Mouse (Mus musculus): ENCODE data around the gene Vdac1. TPM values are rescaled to one million over a fixed set of nuclear protein-coding genes. Genes with fewer than 3 reads are reported as not detected.

Vdac1 gene
- total RNA-seq, 2 experiments from 2014 or later: 132 to 244 TPM

DNA sequence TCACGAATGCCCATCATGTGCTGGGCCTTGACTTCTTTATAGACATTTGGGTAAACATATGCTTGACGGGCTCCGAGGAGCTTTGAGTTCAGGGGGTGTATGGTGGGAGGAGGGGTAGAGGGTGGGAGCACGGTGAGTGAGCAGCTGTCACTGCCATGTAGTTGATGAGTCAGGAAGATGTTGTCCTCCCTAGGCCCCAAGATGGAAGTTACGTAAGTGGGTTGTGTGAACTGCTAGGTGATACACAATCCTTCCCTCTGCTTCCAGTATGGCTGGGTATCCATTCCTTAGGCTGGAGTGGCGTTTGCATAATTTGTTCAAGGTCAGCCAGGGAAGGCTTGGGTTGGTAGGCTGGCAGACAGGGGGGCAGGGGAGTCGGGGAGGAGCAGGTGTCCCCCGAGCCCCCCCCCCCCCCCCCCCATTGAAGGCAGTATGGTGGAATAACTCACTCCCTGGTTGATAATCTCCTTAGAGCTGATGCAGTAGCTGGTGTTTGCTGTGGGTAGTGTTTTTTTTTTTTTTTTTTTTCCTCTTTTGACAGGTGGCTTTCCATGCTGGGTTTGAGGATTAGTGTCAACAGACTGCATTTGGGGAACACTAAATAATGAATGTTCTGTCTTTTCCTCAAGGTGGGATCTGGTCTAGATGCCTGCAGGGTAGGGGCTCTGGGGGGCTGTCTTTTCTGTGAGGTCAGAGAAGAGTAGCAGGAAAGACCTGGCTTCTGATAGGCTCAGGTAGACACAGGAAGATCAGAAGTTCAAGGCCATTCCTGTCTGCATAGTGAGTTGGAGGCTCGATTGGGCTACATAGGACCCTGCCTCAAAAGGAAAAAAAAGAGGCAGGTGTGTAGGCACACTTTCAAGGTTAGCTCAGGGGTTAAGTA is 8.8 kb downstream of the Vdac1 start:
- ATAC-seq (replicated peaks; ENCODE audit: poor library complexity, severe bottlenecking): peak; percentile 35

DNA sequence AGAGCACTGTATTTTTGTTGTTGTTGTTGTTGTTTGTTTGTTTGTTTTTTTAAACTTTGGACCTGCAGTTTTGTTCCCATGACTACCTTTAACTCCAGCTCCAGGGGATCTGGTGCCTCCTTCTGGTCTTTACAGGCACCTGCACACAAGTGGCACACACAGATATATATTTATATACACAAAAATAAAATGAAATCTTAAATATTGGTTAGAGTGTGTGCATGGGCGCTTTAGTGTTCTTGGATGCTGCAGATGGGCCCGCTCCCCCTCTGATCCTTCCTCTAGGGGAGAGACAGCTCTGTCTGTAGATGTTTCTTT is 9.4 kb downstream of the Vdac1 start:
- no peak for ATAC-seq (replicated peaks; ENCODE audit: poor library complexity, severe bottlenecking)

DNA sequence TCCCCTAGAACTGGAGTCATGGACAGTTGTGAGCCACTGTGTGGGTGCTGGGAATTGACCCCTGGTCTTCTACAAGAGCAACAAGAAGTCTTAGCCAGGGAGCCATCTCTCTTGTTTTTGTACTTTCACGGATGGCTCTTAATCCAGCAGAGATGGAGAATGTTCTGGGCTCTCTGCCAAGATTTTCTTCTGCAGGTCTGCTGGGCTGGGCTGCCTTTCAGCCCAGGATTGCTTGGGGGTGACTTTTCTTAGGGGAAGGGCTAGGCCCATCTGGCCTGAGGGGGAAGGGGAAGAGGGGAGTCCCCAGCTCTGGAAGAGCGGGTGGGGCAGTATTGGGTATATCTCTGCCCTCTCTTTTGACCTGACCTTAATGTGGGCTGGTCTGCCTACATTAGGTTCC is 9.9 kb downstream of the Vdac1 start:
- ATAC-seq (replicated peaks; ENCODE audit: poor library complexity, severe bottlenecking): no peak

DNA sequence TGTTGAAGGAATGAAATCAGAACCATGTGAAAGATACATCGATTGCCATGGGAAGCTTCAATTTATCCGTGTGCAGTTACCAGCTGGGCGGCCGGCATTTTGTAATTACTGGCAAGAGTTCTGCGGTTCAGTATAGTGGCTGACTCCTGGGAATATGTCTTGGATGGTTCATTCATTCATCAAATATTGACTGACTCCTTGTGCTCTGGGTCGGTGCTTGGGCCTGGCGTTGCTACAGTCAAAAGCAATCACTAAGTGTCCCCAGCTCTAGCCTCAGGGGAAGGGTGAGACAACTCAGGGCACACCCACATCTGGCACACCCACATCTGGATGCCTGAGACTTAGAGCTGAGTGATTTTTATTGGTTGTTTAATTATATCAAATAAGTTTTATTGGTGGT is 13.2 kb downstream of the Vdac1 start:
- ATAC-seq (replicated peaks; ENCODE audit: poor library complexity, severe bottlenecking): no peak

DNA sequence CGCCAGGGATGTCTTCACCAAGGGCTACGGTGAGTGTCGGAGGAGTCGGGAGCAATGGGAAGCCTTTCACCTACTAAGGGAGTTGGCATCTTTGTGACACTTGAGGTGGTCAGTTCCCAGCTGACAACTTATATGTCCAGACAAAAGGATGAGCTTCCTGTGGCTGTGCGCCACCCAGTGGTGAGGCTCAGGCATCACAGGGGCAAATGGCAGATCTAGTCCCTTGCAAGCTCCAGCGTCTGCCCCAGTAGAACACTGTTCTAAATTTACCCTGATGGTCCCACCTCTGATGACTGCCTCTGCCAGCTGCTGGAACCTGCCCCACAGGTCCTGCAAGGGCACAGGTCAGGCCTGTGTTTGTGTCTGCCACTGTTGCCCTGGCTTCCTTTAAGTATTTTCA is 13.7 kb downstream of the Vdac1 start:
- peak; percentile 85 for ATAC-seq (replicated peaks; ENCODE audit: poor library complexity, severe bottlenecking)

DNA sequence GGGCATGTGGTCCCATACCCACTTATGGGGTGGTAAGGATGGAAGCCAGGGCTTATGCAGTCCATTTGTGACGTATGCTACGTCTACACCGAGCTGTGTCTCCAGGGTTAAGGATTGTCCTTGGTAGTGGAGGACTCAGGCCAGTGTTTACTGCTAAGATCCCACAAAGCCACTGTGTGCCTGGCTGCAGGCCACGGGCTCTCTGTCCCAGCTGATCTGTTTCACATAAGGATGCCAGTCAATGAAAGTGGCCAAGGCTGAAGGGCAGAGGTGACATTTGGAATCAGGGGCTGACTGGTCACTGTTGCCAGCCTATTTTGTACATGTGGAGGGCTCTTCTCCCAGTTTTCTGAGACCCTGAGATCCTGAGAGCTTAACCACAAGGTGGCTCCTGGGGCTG is 16.9 kb downstream of the Vdac1 start:
- ATAC-seq (replicated peaks; ENCODE audit: poor library complexity, severe bottlenecking): no peak

DNA sequence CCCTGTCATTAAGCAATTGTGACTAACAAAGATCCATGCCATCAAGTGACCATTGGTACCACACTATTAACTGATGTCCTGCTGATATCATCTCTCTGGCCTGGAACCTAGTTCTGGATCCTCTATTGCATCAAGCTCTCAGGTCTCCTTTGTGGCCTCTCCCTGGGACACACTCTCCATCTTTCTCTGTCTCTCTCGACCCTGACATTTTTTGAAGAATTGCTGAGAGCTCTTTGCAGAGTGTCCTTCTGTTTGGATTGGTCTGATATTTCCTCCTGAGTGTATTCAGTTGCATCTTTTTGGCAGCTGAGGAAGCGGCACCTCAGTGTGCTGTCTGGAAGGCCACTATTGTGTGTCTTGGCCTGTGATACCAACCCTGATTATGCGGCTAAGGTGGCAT is 18.6 kb downstream of the Vdac1 start:
- ATAC-seq (replicated peaks; ENCODE audit: poor library complexity, severe bottlenecking): no peak

DNA sequence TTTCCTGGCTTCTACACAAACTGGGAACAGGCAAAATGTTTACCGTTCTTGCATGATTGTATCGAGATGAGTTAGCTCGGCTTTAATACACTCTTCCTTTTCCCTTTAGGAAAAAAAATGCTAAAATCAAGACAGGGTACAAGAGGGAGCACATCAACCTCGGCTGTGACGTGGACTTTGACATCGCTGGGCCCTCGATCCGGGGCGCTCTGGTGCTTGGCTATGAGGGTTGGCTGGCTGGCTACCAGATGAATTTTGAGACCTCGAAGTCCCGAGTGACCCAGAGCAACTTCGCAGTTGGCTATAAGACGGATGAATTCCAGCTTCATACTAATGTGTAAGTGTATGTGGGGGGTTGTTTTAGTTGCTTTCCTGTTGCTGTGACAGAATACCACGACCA is 23.1 kb downstream of the Vdac1 start:
- ATAC-seq (replicated peaks; ENCODE audit: poor library complexity, severe bottlenecking): no peak

DNA sequence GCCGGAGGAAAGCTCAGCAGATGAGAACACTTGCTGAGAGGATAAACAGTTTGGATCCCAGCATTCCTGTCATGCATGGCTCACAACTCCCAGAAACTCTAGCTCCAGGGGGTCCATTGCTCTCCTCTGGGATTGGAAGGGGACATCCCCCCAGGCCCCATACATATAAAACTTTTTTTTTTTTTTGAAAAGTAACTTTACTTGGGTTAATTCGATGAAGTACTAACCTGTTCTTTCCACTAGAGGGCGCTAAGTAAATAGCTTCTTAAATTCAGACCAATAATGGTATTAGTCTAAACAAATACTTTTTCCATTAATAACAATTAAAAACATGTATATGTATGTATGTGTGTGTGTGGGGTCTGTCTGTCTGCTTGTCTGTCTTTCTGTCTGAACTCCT is 24.0 kb downstream of the Vdac1 start:
- no peak for ATAC-seq (replicated peaks; ENCODE audit: poor library complexity, severe bottlenecking)

DNA sequence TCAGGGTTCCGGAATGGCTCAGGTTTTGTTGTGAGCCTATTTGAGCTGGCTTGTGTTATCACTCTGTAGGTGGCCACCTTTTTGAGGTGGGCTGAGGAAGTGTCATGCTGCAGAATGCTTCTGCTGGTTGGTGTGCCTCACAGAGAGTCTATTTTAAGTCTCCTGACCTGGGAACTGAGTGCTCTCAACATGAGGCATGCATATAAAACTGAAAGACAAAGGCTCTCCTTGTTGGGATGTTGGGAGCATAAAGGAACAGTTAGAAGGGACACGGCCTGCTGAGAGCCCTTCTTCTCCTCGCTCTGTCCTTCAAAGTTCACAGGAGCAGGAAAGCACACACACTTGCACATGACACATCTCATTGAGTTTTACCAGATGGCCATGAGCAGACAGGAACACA is 26.2 kb downstream of the Vdac1 start:
- no peak for ATAC-seq (replicated peaks; ENCODE audit: poor library complexity, severe bottlenecking)

DNA sequence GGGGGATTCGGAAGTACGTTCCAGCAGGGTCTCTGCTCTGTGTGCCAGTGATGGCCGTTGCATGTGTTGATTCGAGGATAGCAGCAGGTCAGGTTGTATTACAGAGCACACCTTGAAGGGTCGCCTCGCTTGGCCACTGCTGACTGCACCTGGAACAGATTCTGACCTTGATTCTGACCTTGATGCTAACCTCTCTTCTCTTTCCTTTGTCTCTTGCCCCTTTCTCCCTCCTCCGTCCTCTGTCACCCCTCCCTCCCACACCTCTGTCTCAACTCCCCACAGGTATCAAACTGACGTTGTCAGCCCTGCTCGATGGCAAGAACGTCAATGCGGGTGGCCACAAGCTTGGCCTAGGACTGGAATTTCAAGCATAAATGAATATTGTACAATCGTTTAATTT is 27.5 kb downstream of the Vdac1 start:
- ATAC-seq (replicated peaks; ENCODE audit: poor library complexity, severe bottlenecking): no peak

DNA sequence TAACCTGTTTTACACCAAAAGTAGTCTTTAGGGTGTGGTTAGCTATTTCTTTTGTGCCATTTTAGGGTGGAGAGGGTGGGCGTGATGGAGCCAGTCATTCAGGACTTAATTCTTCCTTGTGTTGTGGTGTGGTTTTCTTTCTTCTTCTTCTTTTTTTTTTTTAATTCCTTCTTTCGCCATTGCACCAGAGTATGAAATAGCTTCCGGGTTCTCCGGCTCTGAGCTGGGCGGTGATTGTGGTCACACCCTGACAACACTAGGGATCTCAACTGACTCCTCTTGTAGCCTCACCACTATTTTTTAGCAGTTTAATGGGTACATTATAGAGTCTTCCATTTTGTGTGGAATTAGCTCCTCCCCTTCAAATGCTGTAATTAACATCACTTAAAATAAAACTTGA is 28.3 kb downstream of the Vdac1 start:
- peak; percentile 83 for ATAC-seq (replicated peaks; ENCODE audit: poor library complexity, severe bottlenecking)

DNA sequence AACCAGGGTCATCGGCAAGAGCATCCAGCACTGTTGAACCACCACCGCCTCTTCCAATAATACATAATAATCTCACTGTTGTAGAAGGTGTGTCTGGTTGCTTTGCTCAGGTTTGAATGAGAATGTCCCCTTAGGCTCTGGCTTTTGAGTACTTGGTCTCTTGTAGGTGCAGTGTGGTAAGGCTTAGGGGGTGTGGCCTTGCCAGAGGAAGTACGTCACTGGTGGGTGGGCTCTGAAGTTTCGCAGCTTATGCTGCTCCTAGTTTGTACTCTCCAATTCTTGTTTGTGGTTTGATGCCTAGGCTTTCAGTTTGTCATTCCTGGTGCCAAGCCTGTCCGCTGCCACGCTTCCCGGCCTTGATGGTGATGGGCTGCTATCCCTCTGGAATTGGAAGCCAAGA is 29.3 kb downstream of the Vdac1 start:
- peak; percentile 82 for ATAC-seq (replicated peaks; ENCODE audit: poor library complexity, severe bottlenecking)

DNA sequence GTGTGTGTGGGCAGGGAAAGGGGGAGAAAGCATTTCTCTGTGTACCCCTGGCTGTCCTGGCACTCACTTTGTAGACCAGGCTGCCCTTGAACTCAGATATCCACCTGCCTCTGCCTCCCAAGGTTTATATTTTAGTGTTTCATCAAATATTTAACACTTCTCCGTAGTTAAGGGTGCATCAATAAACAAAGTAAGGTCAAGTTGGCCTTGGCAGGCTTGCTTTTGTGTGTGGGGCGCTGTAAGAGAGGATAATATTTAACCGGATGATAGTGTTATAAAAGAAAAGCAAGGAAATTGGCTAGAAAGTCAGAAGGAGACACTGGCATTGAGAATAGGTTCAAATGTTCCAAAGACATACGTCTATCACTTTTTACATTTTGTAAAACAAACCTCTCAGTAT is 33.8 kb downstream of the Vdac1 start:
- ATAC-seq (replicated peaks; ENCODE audit: poor library complexity, severe bottlenecking): no peak

DNA sequence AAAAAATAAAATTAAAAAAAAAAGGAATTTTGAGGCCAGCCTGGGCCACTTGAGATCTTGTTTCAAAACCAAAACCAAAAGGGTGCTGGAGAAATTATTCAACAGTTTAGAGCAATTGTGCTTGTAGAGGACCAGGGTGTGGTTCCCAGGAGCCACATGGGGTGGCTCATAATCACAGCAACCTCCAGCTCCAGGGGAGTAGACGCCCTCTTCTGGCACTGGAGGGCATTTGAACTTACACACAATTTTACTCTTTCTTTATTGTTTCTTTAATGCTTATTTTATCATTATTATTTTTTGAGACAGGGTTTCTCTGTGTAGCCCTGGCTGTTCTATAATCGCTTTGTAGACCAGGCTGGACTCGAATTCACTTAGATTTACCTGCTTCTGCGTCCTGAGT is 34.7 kb downstream of the Vdac1 start:
- ATAC-seq (replicated peaks; ENCODE audit: poor library complexity, severe bottlenecking): no peak

DNA sequence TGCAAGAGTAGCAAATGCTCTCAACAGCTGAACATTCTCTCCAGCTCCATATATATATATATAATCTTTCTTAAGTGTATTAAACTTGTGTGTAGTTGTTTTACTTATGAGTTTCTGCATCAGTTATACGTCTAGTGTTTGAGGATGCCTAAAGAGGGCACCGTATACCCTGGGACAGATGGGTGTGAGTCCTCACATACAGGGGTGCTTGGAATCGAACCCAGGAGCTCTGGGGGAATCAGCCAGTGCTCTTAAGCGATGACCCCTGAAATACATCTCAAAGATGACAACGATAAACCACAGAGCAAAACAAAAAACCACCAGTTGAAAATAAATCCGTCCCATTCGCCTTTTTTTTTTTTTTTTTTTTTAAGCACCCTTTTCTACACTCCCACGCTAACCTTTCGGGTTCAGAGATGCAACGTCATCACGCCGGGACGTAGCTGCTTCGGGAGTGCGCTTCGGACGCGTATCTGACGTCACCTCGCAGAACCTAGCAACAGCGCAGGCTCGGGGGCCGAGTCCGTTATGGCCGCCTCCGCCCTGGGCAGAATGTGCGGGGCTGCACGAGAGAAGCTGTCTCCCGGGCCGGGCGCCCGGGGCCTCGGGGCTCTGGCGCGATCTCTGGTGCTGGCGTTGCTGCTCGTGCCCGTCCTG is 35.4 kb downstream of the Vdac1 start, which contains the start of gene 9530068E07Rik:
9530068E07Rik (plus strand) TSS at position 489 of the 657 bp plus-strand sequence.
- ATAC-seq (replicated peaks; ENCODE audit: poor library complexity, severe bottlenecking): peak; percentile 91

DNA sequence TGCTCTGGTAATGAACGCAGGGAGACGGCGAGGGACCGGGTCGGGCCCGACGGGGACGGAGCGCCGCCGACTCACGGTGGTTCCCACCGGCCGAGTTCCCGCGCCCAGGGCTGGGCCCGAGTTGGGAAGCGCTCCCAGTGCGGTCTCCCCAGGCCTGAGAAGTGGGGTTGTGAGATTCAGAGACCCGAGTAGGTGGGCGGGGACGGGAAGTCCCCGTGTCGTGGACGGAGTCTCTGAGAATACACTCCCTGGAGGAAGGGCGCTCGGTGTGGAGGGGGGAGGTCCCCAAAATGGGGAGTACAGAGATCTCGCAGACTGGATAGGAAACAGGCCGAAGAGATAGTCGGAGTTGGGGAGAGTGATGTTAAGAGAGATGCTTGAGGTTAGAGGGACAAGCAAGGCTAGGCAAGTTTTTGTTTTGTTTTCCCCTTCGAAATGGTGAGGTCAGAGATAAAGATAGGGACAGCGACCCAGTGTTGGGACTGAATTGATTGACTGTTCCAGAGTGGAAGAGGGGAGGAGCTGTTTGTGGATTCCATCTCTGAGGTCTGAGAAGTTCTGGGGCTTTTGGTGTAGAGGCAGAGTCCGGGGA is 36.0 kb downstream of the Vdac1 start:
- ATAC-seq (replicated peaks; ENCODE audit: poor library complexity, severe bottlenecking): peak; percentile 69

DNA sequence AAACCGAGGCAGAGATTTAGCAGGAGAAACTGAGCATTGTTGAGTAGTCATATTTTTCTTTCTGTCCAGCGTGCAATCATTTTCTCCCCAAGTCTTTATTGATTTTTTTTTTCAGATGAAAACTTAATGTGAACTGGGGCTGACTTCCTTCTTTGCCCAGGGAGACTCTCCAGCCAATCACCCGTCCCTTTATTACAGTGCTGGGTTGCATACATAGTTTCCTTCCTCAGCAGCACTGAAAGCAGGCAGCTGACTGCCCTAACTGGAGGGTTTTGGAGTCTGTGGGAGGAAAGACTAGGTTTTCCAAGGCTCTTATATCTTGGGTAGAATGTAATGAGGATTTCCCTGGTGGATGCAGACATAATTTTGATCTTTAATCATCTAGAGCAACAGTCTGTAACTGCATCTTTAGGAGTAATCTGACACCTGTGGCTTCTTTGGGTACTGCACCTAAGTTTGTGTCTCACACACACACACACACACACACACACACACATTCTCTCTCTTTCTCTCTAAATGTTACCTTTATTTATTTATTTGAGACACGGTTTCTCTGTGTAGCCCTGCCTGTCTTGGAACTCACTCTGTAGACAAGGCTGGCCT is 36.8 kb downstream of the Vdac1 start:
- peak; percentile 57 for ATAC-seq (replicated peaks; ENCODE audit: poor library complexity, severe bottlenecking)

DNA sequence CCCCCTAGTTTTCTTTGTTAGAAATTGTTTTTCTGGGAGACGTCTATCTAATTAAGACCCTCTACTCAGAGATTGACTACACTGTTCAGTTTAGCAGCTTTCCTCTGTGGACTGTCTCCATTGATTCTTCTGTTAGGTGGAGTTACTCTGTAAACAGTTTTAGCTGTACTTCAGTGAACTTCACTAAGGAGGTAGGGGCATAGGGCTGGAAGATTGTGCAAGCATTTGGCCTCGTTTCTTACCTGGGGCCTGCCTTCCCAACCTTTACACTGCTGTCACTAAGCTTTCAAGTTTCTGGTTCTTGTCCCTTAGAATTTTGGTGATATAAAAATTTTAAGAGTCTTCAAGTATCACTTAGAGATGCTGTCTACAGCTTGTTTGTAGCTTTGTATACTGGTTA is 40.8 kb downstream of the Vdac1 start:
- ATAC-seq (replicated peaks; ENCODE audit: poor library complexity, severe bottlenecking): no peak

DNA sequence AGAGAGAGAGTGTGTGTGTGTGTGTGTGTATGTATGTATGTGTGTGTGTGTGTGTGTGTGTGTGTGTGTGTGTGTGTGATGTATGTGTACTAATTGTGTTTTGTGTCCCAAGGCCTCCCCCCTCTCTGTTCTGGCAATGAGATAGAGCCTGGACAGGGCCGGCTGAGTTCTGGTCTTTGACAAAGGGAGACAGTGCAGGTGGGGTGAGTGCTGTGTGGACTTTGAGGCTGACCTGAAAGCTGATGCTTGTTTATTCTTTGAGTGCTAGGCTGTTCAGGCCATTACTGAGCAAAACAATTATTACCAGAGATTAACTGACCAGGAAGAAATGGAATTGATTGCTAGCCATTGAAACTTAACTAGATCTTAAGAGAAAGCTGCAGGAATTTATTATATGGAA is 41.9 kb downstream of the Vdac1 start:
- no peak for ATAC-seq (replicated peaks; ENCODE audit: poor library complexity, severe bottlenecking)

DNA sequence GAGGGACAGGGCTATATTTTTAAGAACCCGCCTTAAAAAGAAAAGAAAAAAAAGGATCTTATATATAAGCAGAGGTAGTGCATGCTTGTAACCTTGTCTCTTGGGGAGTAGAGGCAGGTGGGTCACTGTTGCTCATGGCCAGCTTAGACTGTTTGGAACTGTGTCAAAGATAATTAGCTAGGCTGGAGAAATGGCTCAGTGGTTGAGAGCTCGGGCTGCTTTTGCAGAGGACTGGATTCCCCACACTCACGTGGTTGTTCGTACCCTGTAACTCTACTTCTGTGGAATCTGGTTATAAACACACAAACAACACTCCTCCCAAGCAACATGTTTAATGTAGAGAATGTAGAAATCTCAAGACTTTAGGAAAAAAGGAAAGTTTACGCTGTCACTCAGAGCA is 43.5 kb downstream of the Vdac1 start:
- no peak for ATAC-seq (replicated peaks; ENCODE audit: poor library complexity, severe bottlenecking)
